Mouse (Mus musculus) lung, embryonic 16.5 days (tissue): ENCODE data around the gene Tnfaip8l1. TPM values are rescaled to one million over a fixed set of nuclear protein-coding genes. Genes with fewer than 3 reads are reported as not detected.

Source experiments
- ATAC-seq: fragments of 200-750 bp; cut with Nextera tagmentation; 2 replicates; pipeline ENCODE4 v1.8.0; 2017; ENCODE audit warnings: low read depth, mild to moderate bottlenecking, moderate library complexity
- H3K27ac ChIP-seq: fragments of 300-500 bp; sonication (generic); 2 replicates; pipeline ENCODE4 v1.5.1; 2014; ENCODE audit warnings: mild to moderate bottlenecking, control low read depth, low read length
- H3K27me3 ChIP-seq: fragments of 300-500 bp; sonication (generic); 2 replicates; pipeline ENCODE4 v1.6.1; 2014; ENCODE audit warnings: low read depth, low read length, mixed read lengths; ENCODE audit not compliant: control insufficient read depth, insufficient read depth
- H3K36me3 ChIP-seq: fragments of 300-500 bp; sonication (generic); 2 replicates; pipeline ENCODE4 v1.6.1; 2014; ENCODE audit warnings: low read length; ENCODE audit not compliant: control insufficient read depth, insufficient read depth
- H3K4me1 ChIP-seq: fragments of 300-500 bp; sonication (generic); replicated peaks from 2 replicates; pipeline ENCODE4 v1.6.1; 2014; ENCODE audit warnings: low read length, mixed read lengths; ENCODE audit not compliant: control insufficient read depth, insufficient read depth
- H3K4me2 ChIP-seq: fragments of 300-500 bp; sonication (generic); 2 replicates; pipeline ENCODE4 v1.6.1; 2014; ENCODE audit warnings: low read depth, low read length, control low read depth
- H3K4me3 ChIP-seq: fragments of 300-500 bp; sonication (generic); 2 replicates; pipeline ENCODE4 v1.5.1; 2014; ENCODE audit warnings: mild to moderate bottlenecking, low read length, control low read depth
- H3K9ac ChIP-seq: fragments of 300-500 bp; sonication (generic); 2 replicates; pipeline ENCODE4 v1.6.1; 2014; ENCODE audit warnings: low read length, control low read depth
- H3K9me3 ChIP-seq: fragments of 300-500 bp; sonication (generic); 2 replicates; pipeline ENCODE4 v1.6.1; 2016; ENCODE audit warnings: low read length; ENCODE audit not compliant: control insufficient read depth
- WGBS: fragments of 180-500 bp; shearing (Covaris S2); extraction: QIAGEN DNeasy Blood & Tissue Kit; methylation state at CpG from one replicate; pipeline ENCODE4 v1.1.7; 2014; 5-methylcytosine and 5-hydroxymethylcytosine counted together
- polyA plus RNA-seq: library from polyadenylated mRNA; unstranded; fragments of >200 nt; fragmentation: Nextera tagmentation; extraction: Ambion mirVana; gene quantifications from 2 replicates; pipeline ENCODE4 v1.2.1, GENCODE M21; 2015

Tnfaip8l1 gene
- polyA plus RNA-seq, 1 experiment from 2014 or later = 15.5 TPM

DNA sequence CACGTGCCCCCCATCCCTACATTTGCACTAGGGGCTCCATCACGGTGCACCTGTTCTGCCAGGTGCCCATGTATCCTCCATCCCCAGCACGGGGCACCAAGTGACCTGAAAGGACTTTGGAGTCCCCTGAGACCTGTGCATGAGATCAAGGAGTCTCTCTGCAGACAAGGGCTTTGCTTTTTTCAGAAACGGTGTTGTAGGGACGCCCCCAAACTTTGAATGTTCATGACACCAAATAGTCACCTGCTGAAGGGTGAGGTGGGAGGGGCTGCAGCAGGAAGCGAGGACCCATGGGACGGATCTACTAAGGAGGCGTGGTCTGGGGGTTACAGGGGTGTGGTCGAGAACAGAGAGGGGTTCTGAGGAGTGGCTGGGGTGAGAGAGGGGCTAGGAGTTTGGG lies 14.0 kb upstream of the Tnfaip8l1 start:
- H3K27ac ChIP-seq = no peak overlapping the region
- H3K36me3 ChIP-seq = no peaks in the 10 kb centered on the region
- WGBS = 18% methylated on average over 9 of the region's 9 CpGs
- no peaks in the 10 kb centered on the region for H3K9me3 ChIP-seq
- H3K4me2 ChIP-seq = peak overlapping the region; percentile 39
- H3K4me1 ChIP-seq = peaks cover 3% of the 10 kb centered on the region; the same call in 1 of the 2 replicates
- H3K27me3 ChIP-seq = peaks cover 41% of the 10 kb centered on the region
- no peak for ATAC-seq
- H3K9ac ChIP-seq = no peak overlapping the region
- H3K4me3 ChIP-seq = peak overlapping the region; percentile 31

DNA sequence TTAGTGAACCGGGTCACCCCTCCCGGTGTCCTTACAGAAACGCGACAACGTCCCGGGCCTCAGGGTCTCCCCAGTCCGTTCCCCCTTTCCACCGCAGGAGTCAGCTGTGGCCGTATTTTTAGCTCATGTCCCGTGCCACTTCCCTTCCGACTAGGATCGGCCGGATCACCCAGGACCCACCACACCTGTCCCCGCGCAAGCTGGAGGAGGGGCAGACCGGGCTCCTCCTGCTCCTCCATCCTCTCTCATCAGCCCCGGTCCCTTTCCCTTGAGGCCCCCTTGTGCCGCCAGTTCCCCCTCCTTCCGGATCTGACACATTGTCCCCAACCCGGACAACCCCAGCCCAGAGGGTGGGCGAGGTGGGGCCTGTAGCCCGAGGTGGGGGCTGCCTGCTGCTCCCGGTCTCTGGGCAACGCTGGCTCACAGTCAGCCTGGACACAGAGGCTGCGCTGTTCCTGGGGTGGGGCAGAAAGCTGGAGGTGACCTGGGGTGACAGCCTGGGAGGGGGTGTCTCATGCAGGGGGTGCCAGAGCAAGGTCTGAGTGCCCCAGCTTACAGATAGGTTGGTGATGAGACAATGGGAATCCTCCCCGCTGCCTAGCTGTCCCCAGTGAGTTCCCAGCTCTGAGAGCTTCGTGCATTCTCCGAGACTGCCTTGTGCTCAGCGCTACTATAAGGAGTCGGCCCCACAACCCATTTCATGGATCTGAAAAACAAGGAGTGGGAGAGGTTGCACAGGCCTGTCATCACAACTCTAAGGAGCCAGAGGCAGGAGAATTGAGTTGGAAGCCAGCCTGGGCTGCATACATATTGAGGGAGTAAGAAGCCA lies 13.3 kb upstream of the Tnfaip8l1 start:
- Histone ChIP-seq H3K9ac (no peak overlapping the region), H3K9me3 (no peaks in the 10 kb centered on the region)
- WGBS = 1% methylated on average over 30 of the region's 30 CpGs

DNA sequence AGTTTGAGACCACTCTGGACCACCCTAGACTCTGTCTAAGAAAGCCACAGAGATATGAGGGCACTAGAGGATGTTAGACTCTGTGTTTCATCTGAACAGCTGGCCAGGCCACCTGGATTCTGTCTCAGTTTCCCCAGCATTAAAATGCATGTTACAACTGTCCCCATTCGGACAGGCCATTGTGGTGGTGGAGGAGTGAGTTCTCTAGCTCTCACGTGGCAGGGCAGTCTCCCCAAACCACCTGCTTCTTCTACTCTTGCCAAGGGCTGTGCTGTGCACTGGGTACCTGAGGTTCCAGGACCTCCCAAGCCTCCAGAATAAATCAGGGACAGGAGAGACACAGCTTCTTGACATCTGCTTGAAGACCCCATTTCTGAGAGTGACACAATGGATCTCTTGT lies 12.4 kb upstream of the Tnfaip8l1 start:
- Histone ChIP-seq H3K36me3 (no peaks in the 10 kb centered on the region), H3K4me2 (no peak overlapping the region), H3K9ac (no peak overlapping the region), H3K4me3 (no peak overlapping the region), H3K27ac (no peak overlapping the region), H3K27me3 (peaks cover 39% of the 10 kb centered on the region), H3K4me1 (peaks cover 6% of the 10 kb centered on the region; the same call in 1 of the 2 replicates), H3K9me3 (no peaks in the 10 kb centered on the region)
- WGBS = 38% methylated on average over 2 of the region's 2 CpGs
- ATAC-seq = no peak

More for the DNA sequence above, 13.3 kb upstream of the Tnfaip8l1 start:
- ATAC-seq = no peak
- Histone ChIP-seq H3K36me3 (no peaks in the 10 kb centered on the region), H3K4me1 (peaks cover 5% of the 10 kb centered on the region; the same call in 1 of the 2 replicates), H3K27ac (no peak overlapping the region), H3K4me2 (peak overlapping the region; percentile 39), H3K4me3 (peak overlapping the region; percentile 31), H3K27me3 (peaks cover 41% of the 10 kb centered on the region)

DNA sequence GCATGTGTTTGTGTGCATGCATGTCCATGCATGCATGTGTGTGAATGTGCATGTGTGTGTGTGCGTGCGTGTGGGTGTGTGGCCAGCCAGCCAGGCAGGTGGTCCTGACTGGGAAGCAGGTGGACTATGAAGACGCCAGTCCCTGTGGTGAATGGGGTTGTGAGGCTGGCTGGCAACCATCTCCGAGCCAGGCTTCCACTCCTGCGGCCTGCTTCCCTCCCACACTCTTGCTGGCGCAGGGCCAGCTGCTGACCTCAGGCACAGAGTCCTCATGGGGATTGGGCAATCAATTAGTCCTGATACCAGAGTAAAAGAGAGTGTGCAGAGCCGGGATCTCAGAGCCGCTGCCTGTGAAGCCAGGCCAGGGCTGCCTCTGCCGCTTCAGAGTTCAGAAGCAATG lies 8.6 kb upstream of the Tnfaip8l1 start:
- no peaks in the 10 kb centered on the region for H3K9me3 ChIP-seq
- H3K4me3 ChIP-seq = no peak overlapping the region
- H3K36me3 ChIP-seq = no peaks in the 10 kb centered on the region
- no peak overlapping the region for H3K27ac ChIP-seq
- peak; percentile 71; the same call in 1 of the 2 replicates for ATAC-seq
- no peak overlapping the region for H3K9ac ChIP-seq
- no peak overlapping the region for H3K4me2 ChIP-seq
- peaks cover 6% of the 10 kb centered on the region; the same call in 1 of the 2 replicates for H3K4me1 ChIP-seq
- H3K27me3 ChIP-seq = peaks cover 17% of the 10 kb centered on the region
- 27% methylated on average over 9 of the region's 9 CpGs for WGBS

DNA sequence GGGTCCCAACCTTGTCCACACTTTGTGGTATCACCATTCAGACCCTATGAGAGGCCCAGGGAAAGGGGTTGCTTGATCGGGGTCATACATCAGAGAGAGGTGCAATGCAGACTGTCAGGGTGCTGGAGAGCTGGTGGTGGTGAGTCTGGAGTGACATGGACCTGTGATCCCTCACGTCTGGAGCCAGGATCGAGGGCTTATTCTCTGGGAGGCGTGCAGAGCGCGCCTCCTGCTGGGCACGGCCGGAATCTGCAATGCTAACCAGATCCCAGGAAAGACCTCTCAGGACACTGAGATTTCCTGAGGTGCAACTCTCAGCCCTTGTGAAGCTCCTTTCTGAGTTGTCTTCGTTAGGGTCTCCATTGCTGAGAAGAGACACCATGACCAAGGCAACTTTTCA lies 2.5 kb upstream of the Tnfaip8l1 start:
- WGBS = under 1% methylated on average over 9 of the region's 9 CpGs
- ATAC-seq = no peak; the same call in 1 of the 2 replicates

DNA sequence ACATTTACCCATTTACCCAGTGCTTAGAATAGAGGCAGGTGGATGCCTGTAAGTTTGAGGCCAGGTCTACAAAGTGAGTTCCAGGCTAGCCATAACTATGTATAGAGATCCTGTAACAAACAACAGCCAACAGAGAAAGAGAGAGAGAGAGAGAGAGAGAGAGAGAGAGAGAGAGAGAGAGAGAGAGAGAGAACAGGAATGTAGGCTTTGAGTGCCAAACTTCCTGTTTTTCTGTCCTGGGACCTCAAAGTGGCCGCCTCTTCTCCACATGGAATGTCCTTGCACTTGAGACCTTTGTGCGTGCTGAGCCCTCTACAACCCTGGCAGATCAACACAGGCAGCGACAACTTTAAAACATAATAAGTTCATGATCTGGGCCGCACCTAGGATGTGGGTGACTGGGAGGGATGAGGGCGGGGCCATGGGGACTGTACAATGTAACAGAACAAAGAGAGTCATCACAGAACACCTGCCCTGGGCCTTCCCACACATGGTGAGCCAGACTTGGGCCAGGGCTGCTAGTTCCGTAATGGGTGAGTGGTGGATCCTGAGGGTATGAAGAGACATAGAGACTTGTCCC lies 1.3 kb downstream of the Tnfaip8l1 start:
- H3K4me2 ChIP-seq = peak overlapping the region; percentile 82
- ATAC-seq = no peak
- 63% methylated on average over 6 of the region's 6 CpGs for WGBS
- H3K4me1 ChIP-seq = peaks cover 14% of the 10 kb centered on the region
- no peaks in the 10 kb centered on the region for H3K9me3 ChIP-seq
- peak overlapping the region; percentile 51 for H3K4me3 ChIP-seq
- no peaks in the 10 kb centered on the region for H3K36me3 ChIP-seq
- 0 out of 2 replicates have a peak overlapping the region, but pooled peaks have one; percentile 16 for H3K27ac ChIP-seq
- peak overlapping the region; percentile 70 for H3K9ac ChIP-seq
- H3K27me3 ChIP-seq = peaks cover 2% of the 10 kb centered on the region; the same call in 1 of the 2 replicates

More for the DNA sequence above, 2.5 kb upstream of the Tnfaip8l1 start:
- Histone ChIP-seq H3K9me3 (no peaks in the 10 kb centered on the region), H3K27me3 (peaks cover 5% of the 10 kb centered on the region), H3K9ac (no peak overlapping the region), H3K4me2 (no peak overlapping the region), H3K27ac (no peak overlapping the region), H3K4me3 (no peak overlapping the region), H3K4me1 (peaks cover 14% of the 10 kb centered on the region), H3K36me3 (no peaks in the 10 kb centered on the region)

DNA sequence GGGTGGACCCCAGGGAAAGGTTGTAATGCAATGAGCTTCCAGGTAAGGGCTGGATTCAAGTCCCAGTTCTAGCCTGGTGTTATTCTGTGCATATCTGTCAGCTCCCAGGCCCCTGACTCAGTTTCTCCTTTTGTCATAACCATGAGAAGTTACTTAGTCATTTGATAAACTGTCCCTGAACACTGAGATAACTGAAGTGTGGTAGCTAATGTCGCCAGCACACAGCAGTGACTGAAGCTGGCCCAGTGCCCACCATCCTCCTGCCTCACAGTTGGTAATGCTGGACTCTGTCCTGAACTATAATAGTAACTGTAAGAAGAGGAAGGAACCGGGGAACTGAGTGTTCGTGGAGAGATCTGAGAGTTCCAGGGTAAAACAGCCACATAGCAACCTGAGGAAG lies 2.2 kb downstream of the Tnfaip8l1 start:
- no peak for ATAC-seq
- peaks cover 14% of the 10 kb centered on the region for H3K4me1 ChIP-seq

DNA sequence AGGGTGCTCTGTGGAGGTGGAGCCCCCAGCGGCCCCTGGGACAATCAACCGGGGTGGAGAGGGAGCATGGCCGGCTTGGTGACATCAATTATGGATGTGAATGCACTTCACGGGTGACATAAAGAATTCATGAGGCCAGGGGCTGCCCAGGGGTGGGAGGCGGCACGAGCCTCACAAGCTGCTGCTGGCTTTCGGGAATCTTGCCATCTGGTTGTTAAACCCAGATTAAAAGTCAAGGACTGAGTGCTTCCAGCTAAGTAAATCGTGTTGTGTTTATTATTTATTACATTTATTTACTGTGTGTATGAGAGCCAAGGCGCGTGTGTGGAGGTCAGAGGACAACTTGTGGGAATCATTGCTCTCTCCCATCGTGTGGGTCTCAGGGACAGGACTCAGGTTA lies 3.4 kb downstream of the Tnfaip8l1 start:
- 50% methylated on average over 11 of the region's 11 CpGs for WGBS
- no peak overlapping the region for H3K4me2 ChIP-seq
- peaks cover 16% of the 10 kb centered on the region for H3K4me1 ChIP-seq
- H3K36me3 ChIP-seq = no peaks in the 10 kb centered on the region
- H3K9me3 ChIP-seq = no peaks in the 10 kb centered on the region
- 0 out of 2 replicates have a peak overlapping the region, but pooled peaks have one; percentile 3 for H3K9ac ChIP-seq
- no peak overlapping the region for H3K4me3 ChIP-seq
- no peaks in the 10 kb centered on the region for H3K27me3 ChIP-seq
- no peak overlapping the region for H3K27ac ChIP-seq
- no peak for ATAC-seq

More for the DNA sequence above, 2.2 kb downstream of the Tnfaip8l1 start:
- Histone ChIP-seq H3K9ac (no peak overlapping the region), H3K4me3 (no peak overlapping the region), H3K4me2 (peak overlapping the region; percentile 82; the same call in 1 of the 2 replicates), H3K9me3 (no peaks in the 10 kb centered on the region), H3K36me3 (no peaks in the 10 kb centered on the region), H3K27me3 (no peaks in the 10 kb centered on the region), H3K27ac (no peak overlapping the region)
- 70% methylated on average over 3 of the region's 3 CpGs for WGBS

DNA sequence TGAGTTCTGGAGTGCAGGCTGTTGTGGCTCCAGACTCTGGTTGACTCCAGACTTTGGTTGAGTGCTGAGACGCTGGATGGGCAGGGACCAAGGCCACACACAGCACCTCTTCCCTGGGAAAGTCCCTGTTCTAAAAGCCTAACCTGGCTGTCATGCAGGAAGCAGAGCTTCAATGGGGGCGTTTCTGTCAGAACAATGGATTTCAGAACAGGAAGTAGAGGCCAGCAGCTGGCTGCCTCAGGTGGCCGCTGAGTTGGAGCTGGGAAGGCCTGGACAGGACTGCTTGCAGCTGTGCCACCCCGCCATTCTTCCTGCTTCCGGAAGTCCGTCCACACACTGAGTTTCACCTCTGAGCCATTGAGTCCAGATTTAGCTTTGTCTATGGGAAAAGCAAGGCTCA lies 7.6 kb downstream of the Tnfaip8l1 start:
- H3K36me3 ChIP-seq = no peaks in the 10 kb centered on the region
- H3K27ac ChIP-seq = peak overlapping the region; percentile 60
- H3K9me3 ChIP-seq = no peaks in the 10 kb centered on the region
- no peaks in the 10 kb centered on the region for H3K27me3 ChIP-seq
- no peak overlapping the region for H3K4me3 ChIP-seq
- H3K4me2 ChIP-seq = no peak overlapping the region
- H3K4me1 ChIP-seq = peaks cover 7% of the 10 kb centered on the region
- H3K9ac ChIP-seq = no peak overlapping the region
- WGBS = 49% methylated on average over 6 of the region's 6 CpGs
- peak; percentile 80 for ATAC-seq
